Mouse (Mus musculus) midbrain, embryonic 16.5 days (tissue): ENCODE measurements around the gene Gsto1. TPM values are rescaled to one million over a fixed set of nuclear protein-coding genes. Genes with fewer than 3 reads are reported as not detected.

Source experiments
- ATAC-seq: fragments of 200-750 bp; cut with Nextera tagmentation; 2 replicates; pipeline ENCODE4 v1.8.0; 2017; ENCODE audit warnings: moderate TSS enrichment
- H3K27ac ChIP-seq: fragments of 300-500 bp; sonication (generic); 2 replicates; pipeline ENCODE4 v1.5.1; 2014; ENCODE audit warnings: mild to moderate bottlenecking, low read length, mixed read lengths
- H3K27me3 ChIP-seq: fragments of 300-500 bp; sonication (generic); 2 replicates; pipeline ENCODE4 v1.6.1; 2014; ENCODE audit warnings: low read depth, low read length, mixed read lengths; ENCODE audit not compliant: control insufficient read depth, insufficient read depth
- H3K36me3 ChIP-seq: fragments of 300-500 bp; sonication (generic); 2 replicates; pipeline ENCODE4 v1.6.1; 2014; ENCODE audit warnings: mild to moderate bottlenecking, low read length, moderate library complexity, mixed read lengths; ENCODE audit not compliant: control insufficient read depth, insufficient read depth
- H3K4me1 ChIP-seq: fragments of 300-500 bp; sonication (generic); 2 replicates; pipeline ENCODE4 v1.6.1; 2014; ENCODE audit warnings: mild to moderate bottlenecking, low read length, mixed read lengths; ENCODE audit not compliant: control insufficient read depth, insufficient read depth
- H3K4me2 ChIP-seq: fragments of 300-500 bp; sonication (generic); 2 replicates; pipeline ENCODE4 v1.6.1; 2014; ENCODE audit warnings: mild to moderate bottlenecking, low read length, mixed read lengths
- H3K4me3 ChIP-seq: fragments of 300-500 bp; sonication (generic); 2 replicates; pipeline ENCODE4 v1.5.1; 2014; ENCODE audit warnings: low read depth, mild to moderate bottlenecking, low read length, moderate library complexity, mixed read lengths
- H3K9ac ChIP-seq: fragments of 300-500 bp; sonication (generic); 2 replicates; pipeline ENCODE4 v1.6.1; 2014; ENCODE audit warnings: low read depth, low read length, mixed read lengths
- H3K9me3 ChIP-seq: fragments of 300-500 bp; sonication (generic); replicated peaks from 2 replicates; pipeline ENCODE4 v1.6.1; 2014; ENCODE audit warnings: mild to moderate bottlenecking, low read length, mixed read lengths; ENCODE audit not compliant: control insufficient read depth, poor library complexity, severe bottlenecking
- WGBS: fragments of 180-500 bp; shearing (Covaris S2); extraction: QIAGEN DNeasy Blood & Tissue Kit; methylation state at CpG from one replicate; pipeline ENCODE4 v1.1.7; 2014; 5-methylcytosine and 5-hydroxymethylcytosine counted together
- polyA plus RNA-seq: library from polyadenylated mRNA; unstranded; fragments of >200 nt; fragmentation: Nextera tagmentation; extraction: Ambion mirVana; gene quantifications from 2 replicates; pipeline ENCODE4 v1.2.1, GENCODE M21; 2015

Gsto1 gene
- polyA plus RNA-seq, 1 experiment from 2014 or later, result 155 TPM

DNA sequence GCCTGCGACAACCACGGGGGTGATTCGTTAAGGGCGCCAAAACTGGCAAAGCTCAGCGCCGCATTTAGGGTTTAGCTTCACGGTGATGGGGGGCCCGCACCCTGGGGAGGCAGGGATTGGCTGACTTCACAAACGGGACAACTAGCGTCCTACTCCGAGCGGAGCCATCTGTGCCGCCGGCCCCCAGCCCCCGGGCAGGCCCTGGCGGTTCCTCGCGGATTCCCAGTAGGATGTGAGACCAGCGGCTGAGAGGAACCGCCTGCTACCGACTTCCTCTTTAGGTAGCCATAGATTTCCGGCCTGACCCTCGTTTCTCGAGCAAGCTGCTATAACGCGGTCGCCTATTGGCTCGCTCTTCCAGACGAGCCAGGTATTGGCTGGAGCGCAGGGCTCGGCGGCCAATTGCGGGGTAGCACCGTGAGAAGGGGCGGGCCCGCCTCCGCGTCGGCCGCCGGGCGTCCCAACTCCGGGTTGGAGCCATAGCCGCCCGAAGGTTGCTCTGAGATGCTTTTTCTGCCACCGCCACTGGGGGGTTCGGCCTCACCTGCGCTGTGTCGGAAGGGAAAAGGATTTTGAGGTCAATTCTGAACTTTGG lies 10.7 kb downstream of the Gsto1 start, which contains the start of gene Gsto2:
Gene Gsto2 (plus strand): TSS at position 182 of the 595 bp plus-strand sequence.
- ATAC-seq, result peak; percentile 100
- Histone ChIP-seq H3K4me1 (peaks cover 9% of the 10 kb centered on the region), H3K4me3 (peak within 1 kb of the TSS; percentile 77), H3K9me3 (no peaks in the 10 kb centered on the region), H3K27me3 (no peaks in the 10 kb centered on the region), H3K36me3 (peaks cover 7% of the 10 kb centered on the region; the same call in 1 of the 2 replicates), H3K9ac (peak within 1 kb of the TSS; percentile 94), H3K27ac (peak within 1 kb of the TSS; percentile 94), H3K4me2 (peak within 1 kb of the TSS; percentile 80)
- under 1% methylated on average over 48 of the region's 49 CpGs for WGBS

DNA sequence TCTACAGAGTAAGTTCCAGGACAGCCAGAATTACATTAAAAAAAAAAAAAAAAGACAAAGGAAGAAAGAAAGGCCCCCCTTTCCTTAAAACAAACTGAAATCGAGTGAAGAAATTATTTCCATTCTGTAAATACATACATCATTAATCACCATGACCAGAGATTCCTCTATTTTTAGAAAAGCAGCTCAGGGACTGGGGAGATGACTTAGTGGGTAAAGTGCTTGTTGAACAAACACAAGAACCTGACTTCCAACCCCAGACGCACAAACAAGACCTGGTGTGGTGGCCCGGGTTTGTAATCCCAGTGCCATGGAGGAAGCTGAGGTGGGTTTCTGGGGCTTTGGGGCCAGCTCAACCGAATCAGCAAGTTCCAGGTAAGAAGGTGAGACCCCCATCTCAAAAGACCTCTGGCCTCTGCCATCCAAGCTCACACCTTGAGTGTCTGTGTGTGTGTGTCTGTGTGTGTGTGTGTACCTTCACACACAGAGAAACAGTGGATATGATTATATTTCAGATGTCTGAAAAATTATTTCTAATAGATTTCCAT lies 12.9 kb downstream of the Gsto1 start:
- Histone ChIP-seq H3K4me3 (no peak overlapping the region), H3K27me3 (no peaks in the 10 kb centered on the region; the same call in 1 of the 2 replicates), H3K9me3 (no peaks in the 10 kb centered on the region), H3K9ac (no peak overlapping the region), H3K27ac (no peak overlapping the region), H3K4me1 (peaks cover 9% of the 10 kb centered on the region), H3K4me2 (no peak overlapping the region), H3K36me3 (peaks cover under 1% of the 10 kb centered on the region; the same call in 1 of the 2 replicates)
- WGBS, result 68% methylated on average over 4 of the region's 4 CpGs
- ATAC-seq, result no peak

DNA sequence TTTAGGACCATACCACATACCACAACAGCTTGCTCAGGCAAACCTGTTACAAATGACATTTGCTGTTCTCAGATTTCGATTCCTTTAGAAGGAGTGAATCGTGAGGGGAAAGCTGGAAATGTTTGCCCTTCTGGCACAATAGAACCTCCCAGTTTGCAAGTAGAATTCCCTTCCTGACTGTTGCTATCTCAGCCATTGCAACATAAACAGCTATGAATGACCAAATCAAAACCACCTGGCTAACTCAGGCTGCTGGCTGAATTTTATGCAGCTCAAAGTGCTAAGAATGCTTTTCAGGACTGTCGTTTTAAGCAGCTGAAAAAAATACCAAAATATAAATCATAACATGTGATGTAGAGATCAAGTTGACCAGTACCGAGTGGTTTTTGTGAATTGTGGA lies 14.2 kb downstream of the Gsto1 start:
- no peak overlapping the region for H3K27ac ChIP-seq
- no peaks in the 10 kb centered on the region for H3K9me3 ChIP-seq
- ATAC-seq, result no peak
- 83% methylated on average over 4 of the region's 4 CpGs for WGBS
- H3K4me3 ChIP-seq, result no peak overlapping the region
- no peak overlapping the region for H3K9ac ChIP-seq
- H3K4me2 ChIP-seq, result no peak overlapping the region
- H3K4me1 ChIP-seq, result peaks cover 9% of the 10 kb centered on the region
- no peaks in the 10 kb centered on the region; the same call in 1 of the 2 replicates for H3K27me3 ChIP-seq
- H3K36me3 ChIP-seq, result no peaks in the 10 kb centered on the region; the same call in 1 of the 2 replicates

DNA sequence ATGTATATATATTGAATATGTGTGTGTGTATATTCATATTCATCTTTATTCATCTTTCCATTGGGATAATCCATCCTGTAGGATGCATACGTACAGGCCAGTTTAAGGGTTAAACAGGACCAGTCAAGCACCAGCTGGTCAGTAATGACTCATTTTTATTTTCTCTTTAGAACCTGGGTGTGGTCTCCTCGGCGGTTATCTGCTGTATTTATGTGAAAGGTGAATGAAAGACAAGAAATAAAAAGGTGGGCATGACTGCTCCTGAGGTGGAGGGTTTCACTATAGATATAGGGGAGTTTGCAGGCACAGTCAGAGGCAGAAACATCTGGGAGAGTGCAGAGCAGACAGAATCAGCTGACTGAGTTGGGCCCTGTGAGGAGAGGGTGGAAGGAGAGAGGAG lies 14.7 kb downstream of the Gsto1 start:
- Histone ChIP-seq H3K36me3 (no peaks in the 10 kb centered on the region), H3K4me2 (no peak overlapping the region), H3K27ac (no peak overlapping the region), H3K9ac (no peak overlapping the region), H3K4me1 (peaks cover 7% of the 10 kb centered on the region), H3K4me3 (no peak overlapping the region), H3K27me3 (no peaks in the 10 kb centered on the region; the same call in 1 of the 2 replicates), H3K9me3 (no peaks in the 10 kb centered on the region)
- 81% methylated on average over 3 of the region's 3 CpGs for WGBS
- ATAC-seq, result no peak

DNA sequence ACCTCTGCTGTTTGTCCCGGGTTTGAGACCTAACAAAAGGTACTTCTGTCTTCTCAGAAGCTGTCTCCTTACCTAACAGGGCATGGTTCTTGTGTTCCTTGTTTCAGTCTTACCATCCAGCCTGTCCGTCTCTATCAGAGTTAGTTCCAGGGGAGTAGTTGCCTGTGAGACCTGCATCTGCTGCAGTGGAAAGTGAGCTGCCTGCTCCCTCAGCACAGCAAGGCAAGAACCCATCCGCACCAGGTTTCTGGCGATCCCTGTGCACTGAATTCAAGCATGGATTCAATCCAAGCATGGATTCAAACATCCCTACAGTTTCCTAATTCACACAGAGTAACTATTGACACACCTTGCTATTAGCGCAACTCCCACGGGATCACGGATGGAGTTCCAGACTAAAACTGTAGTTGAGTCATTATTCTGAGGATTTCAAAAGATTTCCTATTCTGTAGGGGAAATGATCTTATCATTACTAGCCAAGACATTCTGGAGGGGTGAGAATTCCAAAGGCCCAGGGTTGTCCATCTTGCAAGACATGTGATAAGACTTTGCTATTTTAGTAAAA lies 15.4 kb downstream of the Gsto1 start:
- peaks cover 2% of the 10 kb centered on the region; the same call in 1 of the 2 replicates for H3K4me1 ChIP-seq
- WGBS, result 74% methylated on average over 7 of the region's 7 CpGs
- no peak overlapping the region for H3K27ac ChIP-seq
- ATAC-seq, result no peak
- H3K4me2 ChIP-seq, result no peak overlapping the region
- no peaks in the 10 kb centered on the region; the same call in 1 of the 2 replicates for H3K27me3 ChIP-seq
- H3K9ac ChIP-seq, result no peak overlapping the region
- no peak overlapping the region for H3K4me3 ChIP-seq
- H3K9me3 ChIP-seq, result no peaks in the 10 kb centered on the region
- no peaks in the 10 kb centered on the region for H3K36me3 ChIP-seq

DNA sequence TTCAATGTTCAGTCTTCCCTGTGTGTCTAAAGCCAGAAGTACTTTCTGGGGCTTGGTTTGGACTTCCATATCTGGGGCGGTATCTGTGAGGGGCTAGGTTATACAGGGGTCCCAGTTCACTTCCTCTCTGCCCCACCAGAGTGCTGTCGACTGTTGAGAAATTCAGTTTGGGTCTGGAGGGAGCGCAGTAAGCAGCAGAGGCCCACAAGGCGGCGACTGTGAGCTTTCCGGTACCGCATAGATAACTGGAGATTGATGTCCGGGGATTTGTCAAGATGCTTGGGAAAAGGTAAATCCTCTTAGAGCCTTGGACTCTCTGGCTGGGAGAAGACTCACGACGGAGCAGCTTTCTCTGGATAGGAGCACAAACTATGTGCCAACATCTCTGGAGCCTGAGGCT lies 16.7 kb downstream of the Gsto1 start:
- no peaks in the 10 kb centered on the region; the same call in 1 of the 2 replicates for H3K27me3 ChIP-seq
- WGBS, result 23% methylated on average over 10 of the region's 10 CpGs

DNA sequence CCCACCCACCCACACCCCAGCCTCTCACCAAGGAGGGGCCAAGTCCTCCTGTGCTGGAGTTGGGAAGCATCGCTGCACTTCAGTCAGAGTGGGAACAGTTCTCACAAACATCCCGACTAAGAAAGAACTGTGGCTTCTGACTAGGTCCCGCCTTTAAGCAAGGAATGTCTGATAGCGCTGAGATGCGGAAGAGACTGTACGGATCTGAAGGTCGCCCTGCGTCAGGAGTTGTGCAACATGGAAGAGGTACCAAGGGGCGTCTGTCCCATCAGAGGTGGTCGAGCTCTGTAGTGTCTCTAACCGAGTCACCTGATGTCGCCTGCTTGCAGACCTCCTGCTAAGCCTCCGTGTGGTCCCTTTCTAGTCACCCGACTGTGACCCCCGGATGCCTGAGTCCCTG lies 21.5 kb downstream of the Gsto1 start:
- Histone ChIP-seq H3K36me3 (no peaks in the 10 kb centered on the region), H3K4me1 (no peaks in the 10 kb centered on the region), H3K9ac (no peak overlapping the region), H3K27ac (no peak overlapping the region), H3K4me2 (no peak overlapping the region), H3K9me3 (no peaks in the 10 kb centered on the region), H3K27me3 (no peaks in the 10 kb centered on the region; the same call in 1 of the 2 replicates), H3K4me3 (no peak overlapping the region)
- ATAC-seq, result no peak
- 84% methylated on average over 15 of the region's 15 CpGs for WGBS

More for the DNA sequence above, 16.7 kb downstream of the Gsto1 start:
- H3K9me3 ChIP-seq, result no peaks in the 10 kb centered on the region
- H3K4me1 ChIP-seq, result no peaks in the 10 kb centered on the region
- H3K9ac ChIP-seq, result no peak overlapping the region
- no peak overlapping the region for H3K4me3 ChIP-seq
- H3K27ac ChIP-seq, result no peak overlapping the region
- H3K4me2 ChIP-seq, result no peak overlapping the region
- H3K36me3 ChIP-seq, result no peaks in the 10 kb centered on the region
- ATAC-seq, result no peak

DNA sequence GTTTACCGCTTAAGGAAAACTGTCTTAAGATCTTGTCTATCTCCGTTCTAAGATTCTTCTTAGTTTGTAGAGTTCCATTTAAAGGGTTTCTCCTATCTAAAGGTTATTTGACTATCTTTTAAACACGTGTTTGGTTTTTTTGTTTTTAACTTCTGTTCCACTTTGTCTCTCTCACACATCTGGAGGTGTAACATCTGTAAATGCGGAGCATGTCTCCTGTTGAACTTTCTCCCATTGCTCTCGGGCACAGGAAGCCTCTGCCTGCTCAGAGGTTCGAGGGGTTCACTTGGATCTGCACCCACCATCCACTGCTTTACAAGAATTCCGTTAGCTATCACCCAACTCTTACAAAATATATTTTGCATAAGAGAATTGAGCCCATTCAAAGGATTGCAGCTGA lies 26.8 kb downstream of the Gsto1 start:
- Histone ChIP-seq H3K36me3 (no peaks in the 10 kb centered on the region), H3K27ac (no peak overlapping the region), H3K27me3 (no peaks in the 10 kb centered on the region), H3K9ac (no peak overlapping the region), H3K9me3 (no peaks in the 10 kb centered on the region), H3K4me3 (no peak overlapping the region), H3K4me1 (no peaks in the 10 kb centered on the region), H3K4me2 (no peak overlapping the region)
- 87% methylated on average over 7 of the region's 7 CpGs for WGBS
- ATAC-seq, result no peak
